Mouse (Mus musculus) ovary, adult 18-20 months (tissue): ENCODE data around the gene Arhgap44.

ENCODE experiments used
- DNase-seq: peaks from one replicate; pipeline ENCODE4 v3.0.0; 2022; ENCODE audit warnings: low spot score, mixed read lengths

Gene Arhgap44

GRCm38 (mm10) chr11:65162767-65163120 is at the start of gene Arhgap44:
Arhgap44 (minus strand) TSS chr11:65162961.
- DNase-seq, result peak; percentile 30

GRCm38 (mm10) chr11:65211701-65212100 is 48.9 kb upstream of the Arhgap44 start:
- no peak for DNase-seq

GRCm38 (mm10) chr11:65209441-65209840 is 46.7 kb upstream of the Arhgap44 start:
- no peak for DNase-seq

GRCm38 (mm10) chr11:65205306-65205705 is 42.5 kb upstream of the Arhgap44 start:
- no peak for DNase-seq

GRCm38 (mm10) chr11:65204651-65205050 is 41.9 kb upstream of the Arhgap44 start:
- DNase-seq, result no peak

- no peak for DNase-seq
These were observed 40.3 kb upstream of the Arhgap44 start for GRCm38 (mm10) chr11:65203020-65203419.

GRCm38 (mm10) chr11:65202236-65202635 is 39.5 kb upstream of the Arhgap44 start:
- DNase-seq, result no peak

- DNase-seq, result no peak
These were observed 35.3 kb upstream of the Arhgap44 start for GRCm38 (mm10) chr11:65198026-65198425.

GRCm38 (mm10) chr11:65197280-65197679 is 34.5 kb upstream of the Arhgap44 start:
- DNase-seq, result peak; percentile 19

GRCm38 (mm10) chr11:65186974-65187373 is 24.2 kb upstream of the Arhgap44 start:
- no peak for DNase-seq

- no peak for DNase-seq
These were observed 22.4 kb upstream of the Arhgap44 start for GRCm38 (mm10) chr11:65185114-65185513.

- DNase-seq, result no peak
These were observed 7.5 kb upstream of the Arhgap44 start for GRCm38 (mm10) chr11:65170121-65170750.

GRCm38 (mm10) chr11:65161881-65162766 is 637 bp downstream of the Arhgap44 start:
- DNase-seq, result peak; percentile 4

GRCm38 (mm10) chr11:65160991-65161880 is 1.5 kb downstream of the Arhgap44 start:
- DNase-seq, result no peak

GRCm38 (mm10) chr11:65159791-65160190 is 3.0 kb downstream of the Arhgap44 start, which contains the start of gene 1700086D15Rik:
1700086D15Rik (minus strand) TSS chr11:65159891.
- no peak for DNase-seq

GRCm38 (mm10) chr11:65158658-65158990 is 4.1 kb downstream of the Arhgap44 start:
- no peak for DNase-seq

- DNase-seq, result no peak
These were observed 4.6 kb downstream of the Arhgap44 start for GRCm38 (mm10) chr11:65157966-65158657.

- DNase-seq, result no peak
These were observed 9.8 kb downstream of the Arhgap44 start for GRCm38 (mm10) chr11:65153006-65153405.

GRCm38 (mm10) chr11:65148441-65148840 is 14.3 kb downstream of the Arhgap44 start:
- no peak for DNase-seq

GRCm38 (mm10) chr11:65142838-65143417 is 19.8 kb downstream of the Arhgap44 start:
- no peak for DNase-seq

GRCm38 (mm10) chr11:65139030-65139429 is 23.7 kb downstream of the Arhgap44 start:
- DNase-seq, result no peak
